Mouse (Mus musculus) layer of hippocampus, postnatal 25 days (tissue): ENCODE data around the gene Gna15. TPM values are rescaled to one million over a fixed set of nuclear protein-coding genes. Genes with fewer than 3 reads are reported as not detected.

Experiments
- DNase-seq, 2 experiments: peaks; one replicate each; pipeline ENCODE4 v3.0.0; 2022; ENCODE audit warnings: mixed read lengths in 2 of 2, low spot score in 1 of 2; ENCODE audit errors: extremely low spot score in 1 of 2
- total RNA-seq, 2 experiments: library from RNA; stranded (reverse); gene quantifications; 2 replicates each; pipeline ENCODE4 v1.2.3; 2021

Gene Gna15
- total RNA-seq: 1 to 10 TPM; 2.4 to 3.2 TPM

- DNase-seq: no peak
Observed at GRCm38 (mm10) chr10:81524051-81524605, at the start of gene Gna15. TSS of gene Gna15 (minus strand) at chr10:81524225.

- DNase-seq: no peak
Observed at GRCm38 (mm10) chr10:81572975-81573374, 49.0 kb upstream of the Gna15 start.

- DNase-seq: no peak
Observed at GRCm38 (mm10) chr10:81572133-81572671, 48.2 kb upstream of the Gna15 start.

- peak; percentile 93 to 96 for DNase-seq
Observed at GRCm38 (mm10) chr10:81571501-81571876, 47.5 kb upstream of the Gna15 start.

- peak; percentile 82 to 88 for DNase-seq
Observed at GRCm38 (mm10) chr10:81570831-81571500, 46.9 kb upstream of the Gna15 start.

- no peak for DNase-seq
Observed at GRCm38 (mm10) chr10:81570238-81570800, 46.3 kb upstream of the Gna15 start.

- no peak for DNase-seq
Observed at GRCm38 (mm10) chr10:81569507-81570237, 45.6 kb upstream of the Gna15 start.

- DNase-seq: no peak
Observed at GRCm38 (mm10) chr10:81568381-81569191, 44.6 kb upstream of the Gna15 start.

GRCm38 (mm10) chr10:81565257-81566228 lies 41.5 kb upstream of the Gna15 start:
- no peak for DNase-seq

GRCm38 (mm10) chr10:81564734-81565133 lies 40.7 kb upstream of the Gna15 start:
- DNase-seq: peak in 1 of 2 experiments; percentile 63

GRCm38 (mm10) chr10:81564216-81564615 lies 40.2 kb upstream of the Gna15 start:
- DNase-seq: no peak

- DNase-seq: no peak
Observed at GRCm38 (mm10) chr10:81563481-81563880, 39.5 kb upstream of the Gna15 start.

GRCm38 (mm10) chr10:81562411-81562810 lies 38.4 kb upstream of the Gna15 start:
- DNase-seq: no peak

GRCm38 (mm10) chr10:81560719-81561459 lies 36.9 kb upstream of the Gna15 start:
- DNase-seq: no peak

- peak; percentile 71 to 80 for DNase-seq
Observed at GRCm38 (mm10) chr10:81559627-81560539, 35.9 kb upstream of the Gna15 start.

- peak; percentile 65 to 67 for DNase-seq
Observed at GRCm38 (mm10) chr10:81559163-81559626, 35.2 kb upstream of the Gna15 start, which contains the start of gene Aes. TSS of gene Aes (plus strand) at chr10:81559488.

- DNase-seq: no peak
Observed at GRCm38 (mm10) chr10:81557491-81557890, 33.5 kb upstream of the Gna15 start.
